Mouse (Mus musculus) MEL (cell line): ENCODE measurements around the gene Ctnnbip1.

Source experiments
- CTCF ChIP-seq, 3 experiments: IDR thresholded peaks in 2 of 3; conservative IDR thresholded peaks in 1 of 3; 2 replicates each; pipeline ENCODE4 v1.5.1; 2011 to 2012; ENCODE audit warnings: low read length in 3 of 3, low read depth in 2 of 3, mild to moderate bottlenecking in 2 of 3, improper control_type of control experiment in 1 of 3, inconsistent platforms in 1 of 3, mixed read lengths in 1 of 3, moderate library complexity in 1 of 3; ENCODE audit not compliant: control insufficient read depth in 1 of 3, insufficient read depth in 1 of 3, poor library complexity in 1 of 3, severe bottlenecking in 1 of 3
- EP300 ChIP-seq, 2 experiments: IDR thresholded peaks; 2 replicates each; pipeline ENCODE4 v1.6.1; 2011; ENCODE audit warnings: improper control_type of control experiment in 2 of 2, low read length in 2 of 2, low read depth in 1 of 2, mild to moderate bottlenecking in 1 of 2
- POLR2A ChIP-seq, 2 experiments: IDR thresholded peaks; 2 replicates each; pipeline ENCODE4 v1.6.1; 2011 to 2012; ENCODE audit warnings: low read length in 2 of 2, mild to moderate bottlenecking in 2 of 2, control low read depth in 1 of 2, improper control_type of control experiment in 1 of 2, low read depth in 1 of 2, moderate library complexity in 1 of 2; ENCODE audit not compliant: control insufficient read depth in 1 of 2, insufficient read depth in 1 of 2, poor library complexity in 1 of 2
- RCOR1 ChIP-seq: IDR thresholded peaks from 2 replicates; pipeline ENCODE4 v1.6.1; 2012; ENCODE audit warnings: low read depth, mild to moderate bottlenecking, inconsistent platforms, low read length, improper control_type of control experiment

DNA sequence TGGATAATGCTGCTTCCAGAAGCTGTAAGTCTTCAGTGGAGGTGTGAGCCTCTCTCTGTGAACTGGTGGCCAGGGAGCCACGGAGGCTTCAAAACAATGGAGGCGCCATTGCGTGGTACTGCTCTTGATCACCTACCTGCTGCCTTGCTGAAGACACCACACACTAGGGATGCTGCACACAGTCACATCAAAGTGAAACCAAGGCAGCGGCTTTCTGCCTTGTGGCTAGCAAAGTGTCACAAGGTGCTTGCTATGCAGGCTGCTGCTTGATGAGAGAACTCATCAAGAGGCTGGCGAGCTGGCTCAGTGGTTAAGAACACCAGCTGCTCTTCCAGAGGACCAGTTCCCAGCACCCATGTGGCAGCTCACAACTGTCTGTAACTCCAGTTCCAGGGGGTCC lies 2.3 kb upstream of the Ctnnbip1 start:
- no peak for TF ChIP-seq EP300 (IDR thresholded peaks at IDR 0.05; ENCODE audit: low read depth in 1 of 2, low read length in 2 of 2)
- no peak for TF ChIP-seq CTCF (IDR thresholded peaks at IDR 0.05 in 2 of 3, conservative IDR thresholded peaks at IDR 0.05 in 1 of 3; ENCODE audit: control insufficient read depth in 1 of 3, insufficient read depth in 1 of 3, low read depth in 2 of 3, low read length in 3 of 3, poor library complexity in 1 of 3, severe bottlenecking in 1 of 3)
- TF ChIP-seq POLR2A (IDR thresholded peaks at IDR 0.05; ENCODE audit: control insufficient read depth in 1 of 2, insufficient read depth in 1 of 2, low read depth in 1 of 2, low read length in 2 of 2, poor library complexity in 1 of 2) = no peak
- TF ChIP-seq RCOR1 = no peak
